Mouse (Mus musculus) liver, embryonic 14.5 days (tissue): ENCODE measurements around the gene Kalrn.

Source experiments
- CTCF ChIP-seq: IDR thresholded peaks from 2 replicates; pipeline ENCODE4 v1.5.1; 2016; ENCODE audit warnings: antibody characterized with exemption, low read depth, control low read depth
- EP300 ChIP-seq: IDR thresholded peaks from 2 replicates; pipeline ENCODE4 v1.6.1; 2016; ENCODE audit warnings: antibody characterized with exemption, low read depth

GRCm38 (mm10) chr16:34099795-34100194 lies 473.5 kb downstream of the Kalrn start:
- TF ChIP-seq EP300 (no peak), CTCF (no peak)
